Mouse (Mus musculus): ENCODE results near the gene Tmub1.

DNA sequence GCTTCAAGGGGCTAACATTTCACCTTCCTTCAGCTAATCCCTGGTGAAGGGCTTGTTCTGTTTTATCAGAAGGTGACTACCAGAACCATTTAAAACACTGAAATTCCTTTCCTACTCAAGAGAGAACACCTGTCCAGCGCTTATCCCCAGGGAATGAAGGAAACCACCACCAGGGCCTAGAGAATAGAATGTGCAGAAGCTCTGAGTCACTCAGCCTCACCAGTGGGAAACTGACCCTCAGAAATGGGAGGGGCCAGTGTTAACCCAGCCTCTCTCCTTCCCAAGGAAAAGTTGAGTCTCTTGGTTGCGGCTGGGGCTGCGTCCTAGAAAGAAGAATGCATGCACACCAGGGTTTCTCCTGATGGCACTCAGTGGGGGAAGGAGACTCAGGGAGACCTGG, 7.4 kb upstream of the Tmub1 start:
- TF ChIP-seq CTCF (IDR thresholded peaks at IDR 0.05; ENCODE audit: insufficient read depth, low read length): no peak
- no peak for TF ChIP-seq POLR2A (IDR thresholded peaks at IDR 0.05; ENCODE audit: borderline replicate concordance, extremely low read depth, low read depth, low read length)

Data from lung, adult 2 months (tissue).